Mouse (Mus musculus): Measurements from ENCODE around the gene Tex45. TPM values are rescaled to one million over a fixed set of nuclear protein-coding genes. Genes with fewer than 3 reads are reported as not detected.

The Tex45 gene
- polyA plus RNA-seq, 1 experiment from 2014 or later: not detected

Other genes with a start within 250 kb of the Tex45 start
- gene Insr, start 191.2 kb upstream of the Tex45 start, polyA plus RNA-seq (2015; fragmentation: Nextera tagmentation; extraction: Ambion mirVana): 12.8 and 13.2 TPM in 2 replicates
- 0.53 and 0.62 TPM in 2 replicates for gene A430078G23Rik, start 117.4 kb upstream of the Tex45 start, polyA plus RNA-seq (2015; fragmentation: Nextera tagmentation; extraction: Ambion mirVana)
- 2.2 and 2.3 TPM in 2 replicates for gene Arhgef18, start 77.9 kb upstream of the Tex45 start, polyA plus RNA-seq (2015; fragmentation: Nextera tagmentation; extraction: Ambion mirVana)
- gene Pex11g, start 3.2 kb upstream of the Tex45 start, polyA plus RNA-seq (2015; fragmentation: Nextera tagmentation; extraction: Ambion mirVana): 3.6 and 4.8 TPM in 2 replicates
- 4.4 and 5.2 TPM in 2 replicates for gene Zfp358, start 22.3 kb downstream of the Tex45 start, polyA plus RNA-seq (2015; fragmentation: Nextera tagmentation; extraction: Ambion mirVana)
- gene Mcoln1, start 29.6 kb downstream of the Tex45 start, polyA plus RNA-seq (2015; fragmentation: Nextera tagmentation; extraction: Ambion mirVana): 19.8 and 19.9 TPM in 2 replicates
- gene Pnpla6, start 44.5 kb downstream of the Tex45 start, polyA plus RNA-seq (2015; fragmentation: Nextera tagmentation; extraction: Ambion mirVana): 10.6 and 12.4 TPM in 2 replicates
- gene C330021F23Rik, start 97.1 kb downstream of the Tex45 start, polyA plus RNA-seq (2015; fragmentation: Nextera tagmentation; extraction: Ambion mirVana): 2.5 and 2.8 TPM in 2 replicates
- 1.3 and 1.4 TPM in 2 replicates for gene Camsap3, start 116.4 kb downstream of the Tex45 start, polyA plus RNA-seq (2015; fragmentation: Nextera tagmentation; extraction: Ambion mirVana)
- 34.9 and 35.3 TPM in 2 replicates for gene Xab2, start 150.5 kb downstream of the Tex45 start, polyA plus RNA-seq (2015; fragmentation: Nextera tagmentation; extraction: Ambion mirVana)
- 93.4 and 99.6 TPM in 2 replicates for gene Pet100, start 150.7 kb downstream of the Tex45 start, polyA plus RNA-seq (2015; fragmentation: Nextera tagmentation; extraction: Ambion mirVana)
- gene Pcp2, start 154.7 kb downstream of the Tex45 start, polyA plus RNA-seq (2015; fragmentation: Nextera tagmentation; extraction: Ambion mirVana): not detected in 2 replicates
- gene Stxbp2, start 160.1 kb downstream of the Tex45 start, polyA plus RNA-seq (2015; fragmentation: Nextera tagmentation; extraction: Ambion mirVana): 45.6 and 52.2 TPM in 2 replicates
- 0.18 TPM in 1 of 2 replicates, not detected in the other for gene Retn, start 184.9 kb downstream of the Tex45 start, polyA plus RNA-seq (2015; fragmentation: Nextera tagmentation; extraction: Ambion mirVana)
- 1.4 and 1.6 TPM in 2 replicates for gene Mcemp1, start 194.9 kb downstream of the Tex45 start, polyA plus RNA-seq (2015; fragmentation: Nextera tagmentation; extraction: Ambion mirVana)
- gene Fcor, start 201.5 kb downstream of the Tex45 start, polyA plus RNA-seq (2015; fragmentation: Nextera tagmentation; extraction: Ambion mirVana): 2.9 and 3.5 TPM in 2 replicates
- gene Trappc5, start 205.4 kb downstream of the Tex45 start, polyA plus RNA-seq (2015; fragmentation: Nextera tagmentation; extraction: Ambion mirVana): 18.6 and 18.7 TPM in 2 replicates
- 0.06 TPM in 1 of 2 replicates, not detected in the other for gene Fcer2a, start 223.3 kb downstream of the Tex45 start, polyA plus RNA-seq (2015; fragmentation: Nextera tagmentation; extraction: Ambion mirVana)
- gene Clec4g, start 249.8 kb downstream of the Tex45 start, polyA plus RNA-seq (2015; fragmentation: Nextera tagmentation; extraction: Ambion mirVana): 2.4 and 3.2 TPM in 2 replicates

All from liver, embryonic 13.5 days (tissue).